Mouse (Mus musculus) macrophage (primary cell): ENCODE data around the gene Ube2u. TPM values are rescaled to one million over a fixed set of nuclear protein-coding genes. Genes with fewer than 3 reads are reported as not detected.

ENCODE experiments used
- H3K27ac ChIP-seq: fragments of 350-480 bp; formaldehyde crosslinking; 2 replicates; pipeline ENCODE4 v1.9.0; 2021
- H3K36me3 ChIP-seq: fragments of 350-480 bp; formaldehyde crosslinking; 2 replicates; pipeline ENCODE4 v1.9.0; 2021; ENCODE audit errors: inconsistent target
- H3K4me3 ChIP-seq: fragments of 350-480 bp; formaldehyde crosslinking; 2 replicates; pipeline ENCODE4 v1.9.0; 2021; ENCODE audit errors: inconsistent target
- H3K79me2 ChIP-seq: fragments of 350-480 bp; formaldehyde crosslinking; 2 replicates; pipeline ENCODE4 v1.9.0; 2021; ENCODE audit errors: inconsistent target
- WGBS: methylation state at CpG from one replicate; pipeline ENCODE4 v1.1.7; 2026; ENCODE audit warnings: inconsistent platforms; ENCODE audit not compliant: missing documents; 5-methylcytosine and 5-hydroxymethylcytosine counted together
- polyA plus RNA-seq: library from polyadenylated mRNA; stranded (reverse); fragments of 250-400 nt; gene quantifications from 3 replicates; pipeline ENCODE4 v1.2.4, GENCODE M21; 2018; ENCODE audit warnings: inconsistent platforms

Ube2u gene
- polyA plus RNA-seq, 1 experiment from 2014 or later = not detected

DNA sequence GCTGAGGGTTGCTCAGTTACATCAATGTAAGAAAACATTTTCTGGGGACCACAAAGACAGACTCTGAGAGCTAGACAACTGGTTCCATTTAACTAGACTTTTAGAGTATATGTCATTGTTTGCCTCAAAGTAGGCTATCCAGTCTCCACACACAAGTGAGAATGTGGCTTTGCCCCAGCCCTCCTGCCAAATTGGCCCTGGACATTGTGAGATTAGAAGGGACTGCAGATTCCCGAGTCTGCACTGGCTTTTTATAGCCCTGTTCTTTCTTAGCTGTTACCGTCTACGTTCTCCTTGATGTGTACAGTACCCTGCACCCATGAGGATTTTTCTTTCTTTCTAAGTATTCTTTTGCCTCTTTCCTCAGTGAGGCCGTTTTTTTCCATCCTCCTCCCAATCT is 46.1 kb downstream of the Ube2u start:
- 86% methylated on average over 4 of the region's 4 CpGs for WGBS
- Histone ChIP-seq H3K79me2 (no peaks in the 10 kb centered on the region), H3K36me3 (no peaks in the 10 kb centered on the region), H3K4me3 (no peak overlapping the region), H3K27ac (no peak overlapping the region)

DNA sequence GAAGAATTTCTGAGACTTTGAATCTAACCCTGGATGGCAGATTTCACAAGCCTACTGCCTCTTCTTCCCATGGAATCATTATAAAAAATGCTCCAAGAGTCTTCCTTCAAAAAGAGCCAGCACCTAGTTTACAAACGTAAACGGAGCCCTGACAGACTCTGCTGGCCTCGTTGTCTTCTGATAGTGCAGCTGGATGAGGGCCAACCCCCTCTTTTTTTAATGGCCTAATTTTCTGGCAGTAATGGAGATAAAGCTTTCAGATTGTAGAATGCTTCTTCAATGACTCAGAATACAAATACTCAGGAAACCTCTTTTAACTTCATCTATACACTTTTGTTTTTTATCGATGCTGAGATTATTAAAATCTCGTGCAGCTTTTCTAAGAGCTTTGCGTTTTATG is 47.6 kb downstream of the Ube2u start:
- no peak overlapping the region for H3K27ac ChIP-seq

DNA sequence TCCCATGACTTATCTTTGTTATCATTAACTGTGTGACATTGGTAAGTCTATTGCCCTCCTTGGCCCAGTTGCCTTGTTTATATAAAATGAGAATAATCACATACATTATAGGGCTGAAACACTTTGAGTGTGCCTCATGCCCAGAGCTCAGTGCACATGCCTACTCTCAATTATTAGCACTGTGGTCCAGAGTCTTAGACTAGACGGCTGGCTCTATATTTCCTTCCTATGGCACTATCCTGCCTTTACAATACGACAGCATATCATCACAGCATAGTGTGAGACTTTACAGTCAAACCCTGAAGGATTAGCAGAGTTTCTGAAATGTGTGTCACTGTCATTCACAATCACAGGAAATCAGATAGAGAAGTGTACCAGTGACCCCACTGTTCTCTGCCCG is 48.4 kb downstream of the Ube2u start:
- Histone ChIP-seq H3K79me2 (no peaks in the 10 kb centered on the region), H3K4me3 (no peak overlapping the region), H3K27ac (no peak overlapping the region), H3K36me3 (no peaks in the 10 kb centered on the region)
- WGBS = 23% methylated on average over 3 of the region's 3 CpGs

More for the DNA sequence above, 47.6 kb downstream of the Ube2u start:
- Histone ChIP-seq H3K36me3 (no peaks in the 10 kb centered on the region), H3K79me2 (no peaks in the 10 kb centered on the region), H3K4me3 (no peak overlapping the region)
- WGBS = 80% methylated on average over 6 of the region's 6 CpGs

DNA sequence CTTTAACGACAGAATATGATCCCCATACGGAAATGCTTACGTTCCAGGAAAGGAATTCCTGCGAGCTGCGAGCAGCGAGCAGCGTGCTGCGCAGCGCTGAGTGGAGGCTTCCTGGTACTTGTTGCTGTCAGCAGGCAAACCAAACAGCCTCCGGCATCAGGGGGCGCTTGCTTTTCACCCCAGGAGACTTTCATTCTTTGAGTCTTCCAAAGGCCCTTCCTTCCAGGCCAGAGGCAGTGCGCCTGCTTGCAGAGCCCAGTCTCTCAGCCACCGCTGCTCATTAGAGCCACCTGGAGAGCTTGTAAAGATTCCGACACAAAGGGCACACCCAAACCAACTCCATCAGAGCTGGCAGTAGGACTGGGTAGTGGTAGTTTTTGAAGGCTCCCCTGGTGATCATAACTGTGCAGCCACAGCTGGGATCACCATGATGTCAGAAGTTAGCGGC is 48.9 kb downstream of the Ube2u start:
- WGBS = 14% methylated on average over 15 of the region's 15 CpGs
- Histone ChIP-seq H3K79me2 (no peaks in the 10 kb centered on the region), H3K4me3 (no peak overlapping the region), H3K27ac (no peak overlapping the region), H3K36me3 (no peaks in the 10 kb centered on the region)

DNA sequence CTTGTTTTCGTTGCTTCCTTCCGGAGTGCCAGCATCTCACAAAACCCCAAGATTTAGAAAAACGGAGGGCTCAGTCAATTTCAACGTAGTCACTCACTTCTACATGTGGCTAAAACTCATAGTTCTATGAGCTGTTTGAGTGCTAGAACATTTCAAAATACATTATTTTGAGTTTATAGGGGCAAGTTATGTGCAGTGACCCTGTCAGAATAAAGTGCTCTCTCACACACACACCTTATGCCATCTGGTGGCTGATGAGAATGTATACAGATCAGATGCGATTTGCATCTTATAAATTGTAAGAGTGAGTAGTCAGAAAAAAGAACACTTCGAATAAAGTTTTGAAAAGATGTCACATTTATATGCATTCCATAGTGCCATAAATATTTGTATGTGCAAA is 55.0 kb downstream of the Ube2u start:
- 95% methylated on average over 4 of the region's 6 CpGs for WGBS
- Histone ChIP-seq H3K79me2 (no peaks in the 10 kb centered on the region), H3K27ac (no peak overlapping the region), H3K4me3 (no peak overlapping the region), H3K36me3 (no peaks in the 10 kb centered on the region)

DNA sequence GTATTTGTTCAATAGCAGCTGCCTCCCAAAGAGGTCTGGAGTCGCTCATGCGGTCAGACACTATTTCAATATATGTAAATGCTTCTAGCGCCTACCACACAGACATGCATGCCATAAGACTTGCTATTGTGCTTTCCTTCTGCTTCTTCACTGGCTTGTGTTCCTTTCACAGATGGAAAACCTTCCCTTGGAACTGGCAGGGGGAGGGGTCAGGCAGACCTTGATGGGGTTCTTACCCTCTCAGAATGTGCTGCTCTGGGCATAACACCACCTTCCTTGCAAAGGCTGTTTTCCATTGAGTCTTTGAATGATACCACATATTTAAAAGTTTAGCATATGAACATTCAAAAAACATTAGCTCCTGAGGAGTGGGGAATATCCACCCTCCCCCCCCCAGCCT is 56.3 kb downstream of the Ube2u start:
- Histone ChIP-seq H3K36me3 (no peaks in the 10 kb centered on the region), H3K27ac (no peak overlapping the region), H3K4me3 (no peak overlapping the region), H3K79me2 (no peaks in the 10 kb centered on the region)
- WGBS = 87% methylated on average over 3 of the region's 3 CpGs

DNA sequence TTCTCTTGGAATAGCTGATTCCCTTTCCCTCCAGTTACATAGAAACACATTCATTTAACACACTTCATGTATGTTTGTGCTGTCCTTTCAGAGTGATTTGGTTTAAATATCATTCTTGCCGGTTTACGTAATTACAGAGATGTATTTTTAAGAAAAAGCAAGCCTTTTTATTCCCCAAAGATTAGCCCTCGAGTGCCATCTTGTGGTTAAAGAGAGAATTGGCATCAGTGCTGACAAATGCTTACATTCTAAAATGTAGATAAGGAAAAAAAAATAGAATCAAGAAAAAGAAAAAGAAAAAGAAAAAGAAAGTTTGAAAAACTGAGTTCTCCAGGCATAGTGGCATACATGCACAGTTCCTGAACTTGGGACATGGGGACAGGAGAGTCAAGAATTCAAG is 59.2 kb downstream of the Ube2u start:
- Histone ChIP-seq H3K36me3 (no peaks in the 10 kb centered on the region), H3K27ac (no peak overlapping the region), H3K4me3 (no peak overlapping the region), H3K79me2 (no peaks in the 10 kb centered on the region)
- 6% methylated on average over 3 of the region's 3 CpGs for WGBS

DNA sequence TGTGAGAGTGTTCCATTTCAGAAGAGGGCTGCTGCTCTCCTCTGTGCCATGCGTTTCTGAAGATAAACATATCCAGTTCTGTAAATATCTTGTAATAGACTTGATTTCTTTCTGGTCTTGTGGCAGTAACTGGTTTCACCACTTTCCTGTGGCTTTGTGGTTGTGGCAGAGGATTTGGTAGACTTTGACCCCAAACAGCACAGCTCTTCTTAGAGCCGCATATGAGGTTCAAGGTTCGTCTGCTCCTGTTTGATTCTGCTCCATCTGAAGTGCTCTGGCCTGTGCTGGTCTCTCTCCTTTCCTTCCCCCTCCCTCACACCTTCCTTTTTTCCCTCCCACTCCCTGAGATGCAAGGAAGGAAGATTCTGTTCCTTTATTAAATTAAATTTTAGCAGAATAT is 60.8 kb downstream of the Ube2u start:
- Histone ChIP-seq H3K4me3 (no peak overlapping the region), H3K36me3 (no peaks in the 10 kb centered on the region), H3K27ac (no peak overlapping the region), H3K79me2 (no peaks in the 10 kb centered on the region)
- 5% methylated on average over 3 of the region's 3 CpGs for WGBS

DNA sequence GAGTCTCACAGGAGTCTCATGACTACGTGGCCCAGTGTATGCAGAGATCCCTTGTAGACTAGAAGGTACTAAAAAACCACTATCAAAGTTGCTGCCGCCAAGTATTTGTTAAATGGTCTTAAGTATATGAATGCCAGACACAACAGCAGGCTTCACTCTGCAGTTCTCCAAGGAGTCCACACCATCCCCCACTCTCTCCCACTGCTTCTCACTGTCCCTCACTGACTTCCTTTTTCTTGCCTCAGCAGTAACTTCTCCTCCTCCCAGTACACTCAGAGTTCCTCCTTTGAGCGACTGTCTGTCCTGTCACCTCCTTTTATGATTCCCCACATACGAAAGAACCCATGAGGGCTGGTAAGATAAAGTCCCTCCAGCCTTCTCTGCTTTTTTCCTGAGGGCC is 69.3 kb downstream of the Ube2u start:
- Histone ChIP-seq H3K27ac (no peak overlapping the region), H3K79me2 (no peaks in the 10 kb centered on the region), H3K36me3 (no peaks in the 10 kb centered on the region), H3K4me3 (no peak overlapping the region)
- 34% methylated on average over 4 of the region's 4 CpGs for WGBS

DNA sequence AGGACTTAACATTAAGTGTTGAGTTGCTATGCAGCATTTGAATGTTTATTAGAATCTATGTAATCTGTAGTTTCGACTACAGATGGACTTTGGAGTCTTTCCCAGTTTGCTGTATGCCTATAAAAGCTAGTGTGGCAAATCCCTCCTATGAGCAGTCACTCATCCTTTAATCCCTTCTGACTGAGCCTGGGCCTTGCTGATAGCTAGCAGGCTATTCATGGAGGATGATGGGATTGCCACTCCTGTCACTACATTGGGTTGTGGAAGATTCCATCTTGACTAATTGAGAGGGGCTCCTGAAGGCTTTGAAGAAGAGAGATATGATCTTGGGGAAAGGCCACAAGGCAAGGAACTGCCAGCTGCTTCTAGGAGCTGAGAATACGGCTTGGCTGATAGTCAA is 74.6 kb downstream of the Ube2u start:
- no peak overlapping the region for H3K4me3 ChIP-seq
- H3K36me3 ChIP-seq = no peaks in the 10 kb centered on the region
- 100% methylated on average over 1 of the region's 2 CpGs for WGBS
- H3K27ac ChIP-seq = no peak overlapping the region
- no peaks in the 10 kb centered on the region for H3K79me2 ChIP-seq

DNA sequence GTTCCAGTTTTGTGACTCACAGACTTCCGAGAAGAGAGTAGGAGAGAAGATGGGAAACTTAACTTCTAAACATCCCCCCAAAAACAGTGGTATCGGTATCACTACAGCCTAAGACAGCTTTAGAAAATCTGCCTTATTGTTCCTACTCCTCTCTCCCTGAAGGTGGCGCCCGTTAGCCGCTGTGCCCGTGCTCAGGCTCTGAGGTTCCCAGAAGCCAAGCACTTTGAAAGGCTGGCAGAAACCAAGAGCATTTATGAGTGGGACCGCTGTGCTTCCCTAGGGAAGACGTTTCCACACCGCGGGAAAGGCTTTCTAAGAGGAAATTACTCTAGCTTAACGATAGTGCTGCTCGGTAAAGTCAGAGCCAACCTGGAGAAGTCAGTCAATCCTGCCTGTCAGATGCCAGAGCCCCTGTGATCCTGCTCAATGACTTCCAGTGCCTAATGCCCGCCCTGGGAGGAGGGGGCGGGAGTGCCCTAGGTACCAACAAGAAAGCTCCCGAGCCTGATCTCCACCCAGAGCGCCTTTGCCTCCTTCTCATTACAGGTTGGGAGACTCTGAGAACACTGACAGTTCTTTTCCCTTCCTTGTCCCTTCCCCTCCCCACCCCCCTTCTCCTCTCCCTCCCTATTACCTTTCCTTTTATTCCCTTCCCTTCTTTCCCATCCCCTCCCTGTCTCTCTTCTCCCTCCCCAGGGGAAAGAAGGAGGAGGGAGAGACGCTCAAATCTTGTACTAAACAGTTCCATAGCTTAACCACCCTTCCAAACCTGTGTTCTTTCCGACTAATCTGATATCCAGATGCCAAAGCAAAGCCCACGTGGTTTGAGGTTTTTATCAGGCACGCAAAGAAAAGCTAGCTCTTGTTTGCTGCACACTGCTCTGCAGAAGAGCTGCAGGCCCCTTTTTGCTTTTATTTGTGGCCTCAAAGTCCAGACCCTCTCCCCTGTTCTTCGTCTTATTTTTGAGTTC is 109.9 kb downstream of the Ube2u start:
- H3K36me3 ChIP-seq = no peaks in the 10 kb centered on the region
- no peaks in the 10 kb centered on the region for H3K79me2 ChIP-seq
- H3K4me3 ChIP-seq = no peak overlapping the region
- H3K27ac ChIP-seq = no peak overlapping the region
- 14% methylated on average over 19 of the region's 21 CpGs for WGBS

DNA sequence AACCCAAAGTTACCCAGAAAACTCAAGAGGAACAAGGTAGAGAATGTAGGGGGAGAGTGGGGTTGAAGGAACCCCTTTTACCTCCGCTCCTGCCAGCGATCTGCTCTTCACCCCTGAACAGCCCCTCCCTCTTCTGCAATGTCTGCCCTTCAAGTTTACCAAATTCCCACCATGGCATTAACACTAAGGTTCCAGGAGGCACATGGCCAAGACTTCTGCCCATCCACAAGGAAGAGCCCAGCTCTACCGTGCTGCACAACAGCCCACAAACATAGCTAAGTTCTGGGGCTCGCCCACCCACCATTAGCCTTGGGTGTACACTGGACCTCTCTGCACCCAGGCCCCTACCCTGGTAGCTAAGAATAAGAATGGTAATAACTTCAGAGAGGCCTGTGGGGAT is 117.1 kb downstream of the Ube2u start:
- H3K79me2 ChIP-seq = no peaks in the 10 kb centered on the region
- no peak overlapping the region for H3K4me3 ChIP-seq
- 87% methylated on average over 4 of the region's 4 CpGs for WGBS
- no peaks in the 10 kb centered on the region for H3K36me3 ChIP-seq
- no peak overlapping the region for H3K27ac ChIP-seq

DNA sequence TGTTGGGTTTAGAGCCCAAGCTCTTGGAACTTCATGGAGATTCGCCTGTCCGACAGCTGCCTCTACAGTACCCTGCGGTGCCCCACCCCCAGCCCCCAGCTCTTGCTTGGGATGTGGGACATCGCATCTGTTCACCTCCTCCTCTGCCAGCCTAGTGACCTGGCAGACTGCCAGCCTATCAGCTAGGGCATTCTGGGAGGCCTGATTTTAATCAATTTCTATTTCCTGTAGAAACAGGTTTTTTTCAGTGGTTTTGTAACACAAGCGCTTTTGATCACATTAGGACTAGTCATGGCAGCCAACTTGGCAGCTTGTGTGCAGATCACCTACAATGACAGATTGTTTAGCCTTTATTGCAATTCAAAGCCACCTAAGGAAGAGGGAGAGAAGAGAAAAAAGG is 118.0 kb downstream of the Ube2u start:
- H3K36me3 ChIP-seq = no peaks in the 10 kb centered on the region
- no peak overlapping the region for H3K27ac ChIP-seq
- WGBS = 78% methylated on average over 5 of the region's 5 CpGs

DNA sequence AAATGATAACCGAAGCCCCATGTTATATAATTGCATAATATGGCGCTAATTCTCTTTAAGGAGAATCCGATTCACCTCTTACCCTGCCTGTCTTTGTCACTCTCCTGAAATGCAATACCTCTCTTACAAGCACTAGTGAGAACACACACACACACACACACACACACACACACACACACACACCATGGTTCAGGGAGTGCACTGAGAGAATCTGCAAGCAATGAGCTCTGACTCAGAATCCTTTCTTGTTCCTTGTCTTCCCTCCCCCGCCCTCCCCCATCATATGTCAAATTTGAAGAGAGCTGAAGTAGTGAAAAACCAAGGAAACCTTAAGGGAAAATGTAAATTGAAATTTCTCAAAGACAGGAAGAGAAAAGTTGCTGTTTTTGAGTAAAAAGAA is 118.4 kb downstream of the Ube2u start:
- 86% methylated on average over 4 of the region's 4 CpGs for WGBS
- Histone ChIP-seq H3K79me2 (no peaks in the 10 kb centered on the region), H3K36me3 (no peaks in the 10 kb centered on the region), H3K4me3 (no peak overlapping the region), H3K27ac (no peak overlapping the region)

More for the DNA sequence above, 118.0 kb downstream of the Ube2u start:
- Histone ChIP-seq H3K79me2 (no peaks in the 10 kb centered on the region), H3K4me3 (no peak overlapping the region)
